Mouse (Mus musculus) myocyte (in vitro differentiated cells): ENCODE data around the gene Frzb. TPM values are rescaled to one million over a fixed set of nuclear protein-coding genes. Genes with fewer than 3 reads are reported as not detected.

Experiments used
- H3K27me3 ChIP-seq: one replicate; pipeline ENCODE4 v1.6.1; 2011; ENCODE audit not compliant: control insufficient read depth, insufficient read depth, insufficient read length
- H3K36me3 ChIP-seq: one replicate; pipeline ENCODE4 v1.6.1; 2011; ENCODE audit not compliant: control insufficient read depth, insufficient read depth
- H3K4me2 ChIP-seq: one replicate; pipeline ENCODE4 v1.6.1; 2011; ENCODE audit warnings: low read depth, control low read depth
- H3K4me3 ChIP-seq: one replicate; pipeline ENCODE4 v1.5.1; 2011; ENCODE audit warnings: mild to moderate bottlenecking, control low read depth, moderate library complexity
- H3K79me2 ChIP-seq: one replicate; pipeline ENCODE4 v1.6.1; 2011; ENCODE audit not compliant: control insufficient read depth, insufficient read depth
- H3ac ChIP-seq: one replicate; pipeline ENCODE4 v1.6.1; 2011; ENCODE audit not compliant: control insufficient read depth, insufficient read length
- CEBPB ChIP-seq: IDR thresholded peaks from 2 replicates; pipeline ENCODE4 v1.6.1; 2011; ENCODE audit warnings: mild to moderate bottlenecking, moderate library complexity; ENCODE audit not compliant: poor library complexity, insufficient read depth, severe bottlenecking
- E2F4 ChIP-seq: IDR thresholded peaks from one replicate; pipeline ENCODE4 v1.6.1; 2011; ENCODE audit warnings: mild to moderate bottlenecking, control low read depth, moderate library complexity; ENCODE audit not compliant: insufficient read depth
- MAX ChIP-seq: IDR thresholded peaks from one replicate; pipeline ENCODE4 v1.6.1; 2011; ENCODE audit warnings: low read depth, mild to moderate bottlenecking, control low read depth
- MYOD1 ChIP-seq, 3 experiments: IDR thresholded peaks; one replicate each; pipeline ENCODE4 v1.6.1; 2011; ENCODE audit warnings: control low read depth in 2 of 3, low read depth in 2 of 3, mild to moderate bottlenecking in 2 of 3, moderate library complexity in 1 of 3; ENCODE audit not compliant: insufficient read length in 2 of 3, control insufficient read depth in 1 of 3
- MYOG ChIP-seq, 3 experiments: IDR thresholded peaks; one replicate each; pipeline ENCODE4 v1.6.1; 2011; ENCODE audit warnings: control low read depth in 2 of 3, low read depth in 2 of 3, mild to moderate bottlenecking in 2 of 3; ENCODE audit not compliant: insufficient read length in 2 of 3, control insufficient read depth in 1 of 3, insufficient read depth in 1 of 3
- POLR2A ChIP-seq: IDR thresholded peaks from one replicate; pipeline ENCODE4 v1.6.1; 2011; ENCODE audit warnings: low read depth, mild to moderate bottlenecking, control low read depth, moderate library complexity; ENCODE audit not compliant: insufficient read length
- POLR2AphosphoS2 ChIP-seq: IDR thresholded peaks from one replicate; pipeline ENCODE4 v1.6.1; 2011; ENCODE audit warnings: low read depth, control low read depth; ENCODE audit not compliant: insufficient read length
- REST ChIP-seq: IDR thresholded peaks from one replicate; pipeline ENCODE4 v1.6.1; 2011; ENCODE audit warnings: mild to moderate bottlenecking, control low read depth, moderate library complexity; ENCODE audit not compliant: insufficient read depth, insufficient read length
- SRF ChIP-seq: IDR thresholded peaks from one replicate; pipeline ENCODE4 v1.6.1; 2011; ENCODE audit warnings: low read depth; ENCODE audit not compliant: control insufficient read depth, insufficient read length
- TCF12 ChIP-seq: IDR thresholded peaks from one replicate; pipeline ENCODE4 v1.6.1; 2011; ENCODE audit warnings: mild to moderate bottlenecking, control low read depth; ENCODE audit not compliant: poor library complexity, insufficient read depth, severe bottlenecking
- TCF3 ChIP-seq: IDR thresholded peaks from one replicate; pipeline ENCODE4 v1.6.1; 2011; ENCODE audit warnings: low read depth, control low read depth; ENCODE audit not compliant: insufficient read length
- USF1 ChIP-seq: IDR thresholded peaks from one replicate; pipeline ENCODE4 v1.6.1; 2011; ENCODE audit warnings: low read depth, mild to moderate bottlenecking, control low read depth, moderate library complexity
- polyA plus RNA-seq: library from polyadenylated mRNA; unstranded; fragments of >200 nt; fragmentation: generic; extraction: Trizol; gene quantifications from one replicate; pipeline ENCODE4 v1.2.1, GENCODE M21; 2012; ENCODE audit warnings: missing spikeins

Gene Frzb
- polyA plus RNA-seq, 1 experiment = 0.06 TPM

GRCm38 (mm10) chr2:80396864-80397263, 50.6 kb downstream of the Frzb start:
- Histone ChIP-seq H3K4me3 (no peak overlapping the region), H3ac (no peak overlapping the region), H3K36me3 (no peaks in the 10 kb centered on the region), H3K27me3 (no peaks in the 10 kb centered on the region), H3K79me2 (no peaks in the 10 kb centered on the region), H3K4me2 (no peak overlapping the region)
- no peak for TF ChIP-seq MYOG (IDR thresholded peaks at IDR 0.05; ENCODE audit: control insufficient read depth in 1 of 3, insufficient read depth in 1 of 3, insufficient read length in 2 of 3, low read depth in 2 of 3)
- TF ChIP-seq E2F4 = no peak
- TF ChIP-seq MYOD1 (IDR thresholded peaks at IDR 0.05; ENCODE audit: control insufficient read depth in 1 of 3, insufficient read length in 2 of 3, low read depth in 2 of 3) = no peak
- TF ChIP-seq CEBPB = no peak
- no peak for TF ChIP-seq MAX
- TF ChIP-seq TCF12 = no peak
- no peak for TF ChIP-seq REST
- TF ChIP-seq POLR2A = no peak
- TF ChIP-seq POLR2AphosphoS2 = no peak
- TF ChIP-seq SRF = no peak
- TF ChIP-seq USF1 = no peak
- no peak for TF ChIP-seq TCF3

DNA sequence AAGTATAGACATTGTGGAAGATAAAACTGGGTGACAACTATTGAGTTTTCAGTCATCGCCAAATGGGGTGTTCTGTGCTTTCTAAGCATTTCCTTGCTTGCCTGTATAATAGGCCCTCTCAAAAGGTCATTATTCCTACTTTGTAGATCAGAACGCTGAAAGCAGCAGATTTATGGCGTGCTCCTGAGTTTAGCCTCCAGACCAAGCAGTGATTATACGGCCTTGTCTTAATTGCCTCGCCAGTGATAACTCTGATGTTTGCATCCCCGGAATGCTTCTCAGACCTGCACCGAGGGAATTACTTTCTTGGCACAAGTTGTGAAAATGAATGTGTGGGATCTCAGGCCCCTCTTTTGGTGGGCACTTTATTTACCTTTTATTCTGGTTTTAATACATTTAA, 51.4 kb downstream of the Frzb start:
- H3K4me2 ChIP-seq = no peak overlapping the region
- no peaks in the 10 kb centered on the region for H3K27me3 ChIP-seq
- no peak overlapping the region for H3K4me3 ChIP-seq
- H3K79me2 ChIP-seq = no peaks in the 10 kb centered on the region
- H3ac ChIP-seq = no peak overlapping the region
- TF ChIP-seq SRF (no peak), CEBPB (no peak)
- H3K36me3 ChIP-seq = no peaks in the 10 kb centered on the region

DNA sequence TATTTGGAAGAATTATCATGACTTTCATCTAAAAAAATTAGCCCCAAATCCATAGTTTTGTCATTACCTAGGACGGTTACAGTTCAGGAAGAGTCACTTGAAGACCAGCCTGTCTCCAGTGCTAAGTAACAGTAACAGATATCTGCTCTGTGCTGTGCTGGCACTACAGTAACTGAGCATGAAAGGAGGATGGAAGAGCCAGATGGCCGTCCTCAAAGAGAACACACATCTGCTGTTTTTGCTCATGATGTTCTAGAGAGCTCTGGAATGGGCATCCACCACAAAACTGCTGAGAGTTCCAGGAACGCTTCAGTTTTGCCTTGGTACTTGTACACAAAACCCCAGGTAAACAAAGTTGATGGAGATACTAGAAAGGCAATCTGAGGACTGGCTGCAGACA, 59.1 kb downstream of the Frzb start:
- no peaks in the 10 kb centered on the region for H3K36me3 ChIP-seq
- no peaks in the 10 kb centered on the region for H3K27me3 ChIP-seq
- no peaks in the 10 kb centered on the region for H3K79me2 ChIP-seq
- H3K4me3 ChIP-seq = no peak overlapping the region
- no peak for TF ChIP-seq CEBPB
- no peak for TF ChIP-seq USF1
- TF ChIP-seq POLR2A = no peak
- TF ChIP-seq MYOG (IDR thresholded peaks at IDR 0.05; ENCODE audit: control insufficient read depth in 1 of 3, insufficient read depth in 1 of 3, insufficient read length in 2 of 3, low read depth in 2 of 3) = no peak
- no peak overlapping the region for H3ac ChIP-seq
- H3K4me2 ChIP-seq = peak overlapping the region; percentile 12

DNA sequence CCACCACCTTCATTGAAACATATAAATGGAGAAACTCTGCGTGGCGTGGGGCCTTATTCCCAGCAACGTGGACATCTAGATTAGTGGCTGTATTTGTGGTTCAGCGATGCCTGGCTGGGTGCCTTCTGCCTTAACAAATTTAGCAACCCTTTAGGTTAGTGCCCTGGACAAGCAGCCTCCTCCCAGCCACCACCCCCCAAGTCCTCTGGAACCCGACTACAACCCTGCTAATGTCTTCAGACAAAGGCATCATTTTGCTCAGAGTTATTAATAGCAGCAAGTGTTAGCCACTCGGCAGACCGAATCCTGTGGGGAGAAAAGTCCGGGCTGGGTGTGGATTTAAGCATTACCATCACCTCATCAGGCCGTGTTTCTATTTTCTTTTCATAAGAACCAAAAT, 59.8 kb downstream of the Frzb start:
- Histone ChIP-seq H3K27me3 (no peaks in the 10 kb centered on the region), H3K4me2 (peak overlapping the region; percentile 34)

GRCm38 (mm10) chr2:80386255-80386654, 61.2 kb downstream of the Frzb start:
- TF ChIP-seq POLR2AphosphoS2 (no peak), MYOD1 (IDR thresholded peaks at IDR 0.05; ENCODE audit: control insufficient read depth in 1 of 3, insufficient read length in 2 of 3, low read depth in 2 of 3) (no peak), REST (no peak)
- no peak overlapping the region for H3K4me3 ChIP-seq
- H3K79me2 ChIP-seq = no peaks in the 10 kb centered on the region
- no peak overlapping the region for H3ac ChIP-seq
- no peak overlapping the region for H3K4me2 ChIP-seq
- H3K27me3 ChIP-seq = no peaks in the 10 kb centered on the region
- H3K36me3 ChIP-seq = no peaks in the 10 kb centered on the region

More for the DNA sequence above, 59.8 kb downstream of the Frzb start:
- no peaks in the 10 kb centered on the region for H3K79me2 ChIP-seq
- no peak overlapping the region for H3K4me3 ChIP-seq
- TF ChIP-seq MYOD1 (IDR thresholded peaks at IDR 0.05; ENCODE audit: control insufficient read depth in 1 of 3, insufficient read length in 2 of 3, low read depth in 2 of 3) (no peak), TCF12 (no peak), TCF3 (no peak), MYOG (IDR thresholded peaks at IDR 0.05; ENCODE audit: control insufficient read depth in 1 of 3, insufficient read depth in 1 of 3, insufficient read length in 2 of 3, low read depth in 2 of 3) (no peak), SRF (no peak), POLR2AphosphoS2 (no peak), REST (no peak), USF1 (no peak), CEBPB (no peak), MAX (no peak)
- no peak overlapping the region for H3ac ChIP-seq
- H3K36me3 ChIP-seq = no peaks in the 10 kb centered on the region

DNA sequence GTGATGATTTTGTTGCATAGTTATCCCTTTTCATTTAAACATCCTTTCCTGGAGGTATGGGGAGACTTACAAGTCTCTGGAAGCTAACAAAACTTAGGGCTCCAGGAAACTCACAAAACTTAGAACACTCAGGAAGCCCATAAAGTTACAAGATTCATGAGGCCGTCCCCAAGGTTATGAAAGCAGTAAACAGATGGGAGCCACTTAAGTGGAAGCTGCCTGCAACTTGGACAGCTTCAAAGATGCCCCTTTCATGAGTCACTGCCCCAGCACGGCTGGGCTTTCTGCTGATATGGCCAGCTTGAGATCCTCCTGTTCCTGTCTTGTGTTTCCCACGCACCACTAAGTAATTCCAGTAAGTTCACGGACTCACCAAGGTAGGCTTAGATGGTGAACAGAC, 63.0 kb downstream of the Frzb start:
- peak overlapping the region; percentile 16 for H3K4me2 ChIP-seq
- no peak overlapping the region for H3K4me3 ChIP-seq
- H3ac ChIP-seq = no peak overlapping the region
- no peaks in the 10 kb centered on the region for H3K36me3 ChIP-seq
- H3K79me2 ChIP-seq = no peaks in the 10 kb centered on the region
- no peaks in the 10 kb centered on the region for H3K27me3 ChIP-seq
- TF ChIP-seq POLR2A (no peak), REST (no peak), TCF3 (no peak), SRF (no peak), MYOD1 (IDR thresholded peaks at IDR 0.05; ENCODE audit: control insufficient read depth in 1 of 3, insufficient read length in 2 of 3, low read depth in 2 of 3) (no peak), MYOG (IDR thresholded peaks at IDR 0.05; ENCODE audit: control insufficient read depth in 1 of 3, insufficient read depth in 1 of 3, insufficient read length in 2 of 3, low read depth in 2 of 3) (no peak), CEBPB (no peak), USF1 (no peak), E2F4 (no peak), TCF12 (no peak), MAX (no peak), POLR2AphosphoS2 (no peak)
